Mouse (Mus musculus) stomach, postnatal 0 days (tissue): ENCODE measurements at regions not wholly inside any gene's neighbourhood (a gene's known extent, or its start where the extent isn't known, plus 50 kb on each side); places are given as distances from the start of the nearest gene placed in this dataset.

ENCODE experiments used
- CTCF ChIP-seq: IDR thresholded peaks from 2 replicates; pipeline ENCODE4 v1.5.1; 2016; ENCODE audit warnings: antibody characterized with exemption, low read depth, mild to moderate bottlenecking, moderate library complexity
- EP300 ChIP-seq: optimal IDR thresholded peaks from 2 replicates; pipeline ENCODE3; 2016; ENCODE audit warnings: antibody characterized with exemption

GRCm38 (mm10) chr2:123072653-123073052 lies 307.6 kb downstream of the Sqor start:
- TF ChIP-seq CTCF (no peak), EP300 (no peak)
